Mouse (Mus musculus) urinary bladder, adult 18-20 months (tissue): ENCODE data around the gene Pnmt.

Experiments used
- DNase-seq, 2 experiments: peaks; one replicate each; pipeline ENCODE4 v3.0.0; 2022; ENCODE audit warnings: low spot score in 2 of 2, mixed read lengths in 2 of 2

Gene Pnmt

DNA sequence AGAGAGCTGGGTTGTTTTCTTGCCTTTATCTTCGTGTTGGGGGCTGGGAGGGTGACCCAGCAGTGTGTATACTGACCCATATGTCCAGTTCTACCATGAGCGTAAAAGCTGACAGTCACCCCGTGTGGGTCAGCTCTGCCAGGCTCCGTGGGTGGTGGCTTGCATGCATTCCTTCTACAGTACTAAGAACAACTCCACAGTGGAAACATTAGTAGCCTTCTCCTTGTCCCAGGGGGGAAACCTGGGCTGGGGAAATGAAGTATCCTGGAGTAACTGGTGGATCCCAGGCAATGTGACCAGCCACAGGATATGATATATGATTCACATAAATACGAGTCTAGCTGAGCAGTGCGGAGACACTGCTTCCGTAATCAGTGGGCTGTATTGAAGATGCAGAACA lies 27.5 kb downstream of the Pnmt start:
- no peak for DNase-seq

DNA sequence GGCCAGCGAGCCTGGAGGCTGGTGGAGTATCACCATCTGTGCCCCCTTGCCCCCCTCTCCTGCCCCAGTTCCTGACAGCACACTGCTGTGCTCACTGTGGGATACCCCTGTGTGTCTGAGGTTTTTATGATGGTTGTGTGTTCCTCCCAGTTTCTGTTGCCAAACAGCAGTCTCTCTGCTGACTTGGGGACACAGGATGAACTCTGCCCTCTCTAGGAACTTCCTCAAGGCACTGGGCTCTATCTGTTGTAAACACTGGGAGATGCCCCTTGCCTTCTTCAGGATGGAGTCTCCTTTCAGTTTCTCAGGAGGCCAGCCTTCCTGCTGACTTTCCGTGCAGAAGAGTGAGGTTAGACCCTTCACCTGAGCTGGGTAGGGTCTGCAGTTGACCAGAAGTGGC lies 27.9 kb downstream of the Pnmt start:
- DNase-seq = no peak

DNA sequence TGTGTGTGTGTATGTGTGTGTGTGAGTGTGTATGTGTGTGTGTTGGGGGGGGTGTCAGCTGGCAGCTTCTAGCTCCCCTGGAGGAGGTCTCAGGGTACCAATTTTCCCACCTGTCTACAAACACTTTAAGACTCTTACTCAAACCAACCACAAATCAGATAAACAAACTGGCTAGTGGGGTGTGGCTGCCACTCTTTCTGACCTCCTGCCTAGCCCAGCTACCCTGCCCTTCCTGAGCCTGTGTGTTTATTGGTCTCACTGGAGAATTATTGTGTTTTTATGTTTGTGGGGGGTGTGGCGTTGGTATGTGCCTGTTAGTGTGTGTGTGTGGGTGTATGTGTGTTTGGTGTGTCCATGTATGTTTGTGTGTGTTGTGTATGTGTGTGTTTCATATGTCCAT lies 30.8 kb downstream of the Pnmt start:
- no peak for DNase-seq

DNA sequence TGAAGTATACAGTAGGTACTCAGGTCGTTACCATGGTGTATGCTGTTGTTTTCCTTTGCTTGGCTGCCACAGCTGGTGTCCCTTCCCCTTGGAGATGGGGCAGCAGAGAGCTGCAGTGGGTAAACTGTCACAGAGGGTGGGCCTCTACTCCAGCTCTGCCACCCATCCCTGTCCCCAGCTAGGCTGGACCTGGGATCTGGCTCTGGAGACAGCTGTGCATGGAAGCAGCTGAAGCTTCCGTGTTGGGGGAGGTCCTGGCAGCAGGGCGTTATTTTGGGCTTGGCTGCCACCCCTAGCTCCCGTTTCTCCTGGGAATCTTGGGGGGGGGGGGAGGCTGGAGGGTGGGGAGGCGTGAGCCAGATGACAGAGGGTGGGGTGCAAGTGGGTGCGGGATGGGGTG lies 32.0 kb downstream of the Pnmt start:
- no peak for DNase-seq

DNA sequence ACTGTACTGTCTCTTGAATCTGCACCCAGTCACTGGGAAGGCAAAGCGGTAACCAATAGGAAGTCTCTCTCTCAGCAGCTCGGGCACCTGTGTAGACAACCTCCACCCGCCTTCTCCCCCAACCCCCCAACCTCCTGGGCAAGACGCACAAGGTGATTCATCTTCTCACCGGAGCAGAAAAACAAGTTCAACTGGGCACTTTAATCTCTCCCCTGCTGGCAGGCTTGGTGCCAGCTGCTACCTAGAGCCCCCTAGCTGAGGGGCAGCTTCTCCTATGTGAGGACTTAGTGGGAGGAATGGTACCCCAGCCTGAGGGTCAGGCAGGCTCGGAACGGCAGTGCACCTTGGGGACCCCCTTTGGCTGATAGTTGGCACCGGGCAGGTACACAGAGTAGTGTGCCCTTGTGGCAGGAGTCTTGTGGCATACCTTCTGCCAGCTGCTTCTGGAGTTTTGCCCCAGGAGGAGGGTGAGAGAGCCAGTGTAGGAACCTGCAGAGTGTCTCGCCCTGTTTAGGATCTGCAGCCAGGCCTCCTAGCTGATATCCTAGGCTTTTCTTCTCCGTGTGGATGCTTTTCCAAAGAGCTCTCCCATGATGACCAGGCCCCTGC lies 32.8 kb downstream of the Pnmt start:
- DNase-seq = peak; percentile 69 to 77

DNA sequence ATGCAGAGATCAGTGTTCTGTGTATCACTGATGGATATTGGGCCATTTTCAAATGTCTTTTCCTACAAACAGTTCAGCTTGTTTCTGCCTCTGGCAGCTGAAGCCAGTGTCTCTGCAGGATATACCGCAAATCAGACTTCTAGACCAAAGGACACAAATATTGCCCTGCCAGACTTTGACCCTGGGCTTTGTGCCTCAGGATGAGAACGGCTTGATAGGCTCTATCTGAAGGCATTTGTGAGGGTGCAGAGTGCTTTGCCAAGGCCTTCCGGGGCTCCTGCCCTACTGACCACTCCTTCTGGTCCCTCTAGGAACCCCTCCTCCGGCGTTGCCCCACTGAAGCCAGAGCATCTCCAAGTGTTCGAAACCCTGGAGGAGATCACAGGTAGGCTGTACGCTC lies 40.3 kb downstream of the Pnmt start:
- DNase-seq = no peak

DNA sequence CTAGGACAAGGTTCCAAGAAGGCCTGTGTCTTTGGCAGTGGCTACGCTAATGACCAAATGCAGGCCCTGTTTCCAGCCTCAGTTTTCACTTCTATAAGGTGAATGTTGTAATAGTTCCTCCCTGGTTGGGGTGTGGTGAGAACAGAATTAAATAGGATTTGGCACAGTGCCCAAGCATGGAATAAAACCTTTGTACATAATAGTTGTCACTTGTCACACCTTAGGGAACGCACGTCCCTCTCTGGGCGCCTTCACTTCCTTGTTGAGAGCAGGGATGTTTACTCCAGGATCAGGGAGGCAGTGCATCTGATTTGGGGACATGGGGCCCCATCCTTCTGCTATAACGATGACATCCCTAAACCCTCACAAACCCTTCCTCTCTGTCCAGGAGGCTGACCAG lies 42.2 kb downstream of the Pnmt start:
- no peak for DNase-seq

DNA sequence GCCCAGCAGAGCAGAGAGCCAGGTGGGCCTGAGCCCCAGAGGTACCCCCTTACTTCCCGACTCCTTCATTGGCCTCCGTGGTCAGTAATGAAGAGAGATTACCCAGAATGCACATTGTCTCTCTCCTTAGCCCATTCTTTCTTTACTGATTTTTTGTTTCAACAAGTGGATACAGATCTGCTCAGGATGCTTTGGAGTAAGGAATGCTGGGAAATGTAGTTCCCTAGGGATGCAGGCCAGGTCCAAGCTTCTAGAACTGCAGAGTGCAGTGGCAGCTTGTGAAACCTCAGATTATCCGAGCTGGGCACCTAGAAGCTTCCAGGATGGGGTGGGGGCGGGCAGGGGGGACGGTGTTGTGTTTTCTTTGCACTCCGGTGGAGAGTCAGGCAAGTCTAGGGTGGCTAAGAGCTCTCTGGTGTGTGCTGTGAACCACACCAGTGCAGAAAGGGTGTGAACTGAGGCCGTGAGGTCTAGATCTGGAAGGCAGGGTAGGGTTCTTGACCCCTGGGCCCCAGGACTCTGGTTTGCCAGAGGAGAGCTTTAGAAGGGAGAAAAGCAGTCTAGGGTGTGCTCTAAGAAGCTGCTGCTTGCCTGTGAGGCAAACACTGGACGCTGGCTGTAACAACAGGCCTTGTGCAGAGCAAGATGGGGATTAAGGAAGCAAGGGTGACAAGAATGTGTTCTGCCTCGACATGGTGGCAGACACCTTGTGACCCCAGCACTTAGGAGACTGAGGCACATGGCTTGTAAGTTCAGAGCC lies 45.7 kb downstream of the Pnmt start:
- DNase-seq = no peak

DNA sequence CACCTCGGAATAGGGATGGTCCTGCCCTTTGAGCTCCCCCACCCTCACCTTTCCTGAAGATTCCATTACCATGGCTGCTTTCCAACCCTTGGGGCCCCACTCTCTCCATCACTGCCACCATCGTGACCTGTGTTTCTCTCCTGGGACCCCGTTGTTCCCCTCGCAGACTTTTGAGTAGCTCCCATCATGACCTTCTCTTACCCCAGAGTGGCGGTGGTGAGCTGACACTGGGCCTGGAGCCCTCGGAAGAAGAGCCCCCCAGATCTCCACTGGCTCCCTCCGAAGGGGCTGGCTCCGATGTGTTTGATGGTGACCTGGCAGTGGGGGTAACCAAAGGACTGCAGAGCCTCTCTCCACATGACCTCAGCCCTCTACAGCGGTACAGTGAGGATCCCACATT lies 49.5 kb downstream of the Pnmt start:
- DNase-seq = no peak

DNA sequence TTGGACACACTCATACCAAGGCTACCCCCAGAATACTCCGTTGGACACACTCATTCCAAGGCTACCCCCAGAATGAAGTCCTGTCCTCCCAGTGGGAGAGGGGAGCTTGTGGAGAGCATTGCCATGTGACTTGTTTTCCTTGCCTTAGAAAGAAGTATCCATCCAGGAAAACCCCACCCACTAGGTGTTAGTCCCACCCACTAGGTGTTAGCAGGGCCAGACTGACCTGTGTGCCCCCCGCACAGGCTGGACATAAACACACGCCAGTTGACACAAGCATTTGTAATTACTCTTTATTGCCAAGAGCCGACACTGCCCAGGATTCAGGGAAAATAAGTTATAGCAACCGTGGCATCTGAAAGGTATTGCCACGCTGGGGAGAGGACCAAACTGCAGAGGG lies 51.2 kb downstream of the Pnmt start:
- DNase-seq = no peak
